Mouse (Mus musculus) right cerebral cortex, adult 2 months (tissue): ENCODE measurements around the gene Hoxc6.

ENCODE experiments used
- DNase-seq, 2 experiments: peaks; one replicate each; pipeline ENCODE4 v3.0.0; 2021 to 2022; ENCODE audit warnings: low spot score in 2 of 2

Hoxc6 gene

DNA sequence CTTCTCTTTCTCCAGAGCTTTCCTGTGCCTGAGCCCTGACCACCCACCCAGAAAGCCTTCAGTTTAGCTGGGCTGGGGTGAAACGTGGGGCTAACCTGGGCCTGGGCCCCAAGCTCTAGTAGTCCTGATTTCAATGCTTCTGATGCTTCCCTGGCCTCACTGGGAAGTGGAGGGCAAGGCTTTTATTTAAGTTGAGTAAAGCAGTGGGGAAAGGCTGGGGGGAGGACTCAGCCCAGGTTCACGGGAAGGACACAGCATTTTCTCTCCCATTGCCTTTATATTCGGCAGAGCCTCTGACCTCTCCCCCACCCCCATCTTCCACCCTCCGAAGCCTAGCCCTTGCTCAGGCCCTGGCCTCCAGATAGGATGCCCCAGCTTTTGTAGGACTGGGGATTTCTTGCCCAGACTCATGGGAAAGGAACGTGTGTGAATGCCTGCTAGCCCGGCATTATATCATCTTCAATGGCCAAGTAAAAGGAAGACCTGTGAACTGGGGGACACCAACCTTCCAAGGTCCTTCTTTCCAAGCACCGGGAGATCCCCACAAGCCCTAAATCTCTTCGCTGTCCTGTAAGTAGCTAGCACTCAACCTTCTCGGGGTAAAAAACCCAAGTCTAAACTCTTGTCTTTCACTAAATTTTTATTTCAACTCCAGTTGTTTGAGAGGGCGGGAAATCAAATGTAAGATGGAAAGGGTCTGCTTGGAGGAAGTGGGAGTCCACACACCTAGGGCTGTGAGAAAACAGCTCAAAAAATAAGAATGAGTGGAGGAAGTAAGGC, 40.8 kb downstream of the Hoxc6 start:
- DNase-seq, result no peak

DNA sequence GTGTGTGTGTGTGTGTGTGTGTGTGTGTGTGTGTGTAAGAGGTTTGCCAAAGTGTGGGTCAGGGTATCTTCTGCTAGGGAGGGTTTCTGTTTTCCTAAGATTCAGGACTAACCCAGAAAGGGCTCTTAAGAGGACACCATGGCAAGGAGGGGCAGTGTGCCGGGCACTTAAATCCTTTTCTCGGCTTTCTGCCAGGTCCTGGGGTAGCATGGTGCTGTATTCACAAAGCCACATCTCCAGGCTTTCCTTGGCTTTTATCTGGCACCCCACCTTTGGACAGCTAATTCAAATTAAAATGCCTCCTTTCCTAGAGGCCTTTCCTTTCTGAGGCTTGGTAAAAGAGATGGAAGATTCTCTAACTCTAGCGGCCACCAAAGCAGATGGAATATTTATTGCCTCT, 41.6 kb downstream of the Hoxc6 start:
- DNase-seq, result no peak

- DNase-seq, result no peak
Measured at GRCm38 (mm10) chr15:103040601-103041000, 42.5 kb downstream of the Hoxc6 start.

DNA sequence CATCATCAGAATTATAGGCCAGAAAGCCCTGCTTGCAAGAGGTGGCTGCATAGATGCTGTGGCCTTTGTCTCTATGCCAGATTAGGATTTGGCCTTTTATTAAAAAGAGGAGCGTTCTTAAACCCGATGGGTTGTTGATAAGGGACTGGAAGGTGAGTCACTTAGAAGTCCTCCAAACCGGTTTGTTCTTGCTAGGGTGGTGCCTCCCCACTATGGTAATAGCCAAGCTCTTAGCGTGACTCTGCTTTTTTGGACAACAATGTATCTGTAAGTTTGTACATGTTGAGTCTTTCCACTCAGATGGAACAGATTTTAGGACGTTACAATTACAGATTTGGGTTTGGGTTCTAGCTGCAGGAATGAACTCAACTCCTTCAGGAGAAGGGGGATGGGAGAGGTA, 43.6 kb downstream of the Hoxc6 start:
- no peak for DNase-seq

GRCm38 (mm10) chr15:103042209-103042608, 44.2 kb downstream of the Hoxc6 start:
- DNase-seq, result no peak

DNA sequence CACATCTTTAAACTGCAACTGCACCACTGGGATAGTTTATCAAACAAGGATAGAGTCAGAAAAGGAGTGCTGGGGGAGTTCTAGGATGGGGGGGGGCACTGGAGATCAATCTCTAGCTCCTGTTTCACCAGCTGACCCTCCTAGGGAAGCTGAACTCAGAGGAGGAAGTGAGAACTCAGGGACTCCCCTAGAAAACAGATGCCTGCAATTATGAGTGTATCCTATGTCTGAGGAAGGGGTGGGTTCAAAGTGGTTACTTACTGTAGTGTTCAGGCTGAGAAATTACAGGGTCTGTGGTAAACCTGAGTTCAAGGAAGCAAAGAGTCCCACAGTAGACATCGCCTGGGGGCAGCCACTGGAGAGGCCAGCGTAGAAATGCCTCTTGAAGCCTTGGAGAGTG, 53.6 kb downstream of the Hoxc6 start:
- no peak for DNase-seq

- DNase-seq, result no peak
Measured at GRCm38 (mm10) chr15:103053210-103053609, 55.2 kb downstream of the Hoxc6 start.

GRCm38 (mm10) chr15:103056396-103056795, 58.3 kb downstream of the Hoxc6 start:
- DNase-seq, result no peak

GRCm38 (mm10) chr15:103058715-103059114, 60.7 kb downstream of the Hoxc6 start:
- no peak for DNase-seq

DNA sequence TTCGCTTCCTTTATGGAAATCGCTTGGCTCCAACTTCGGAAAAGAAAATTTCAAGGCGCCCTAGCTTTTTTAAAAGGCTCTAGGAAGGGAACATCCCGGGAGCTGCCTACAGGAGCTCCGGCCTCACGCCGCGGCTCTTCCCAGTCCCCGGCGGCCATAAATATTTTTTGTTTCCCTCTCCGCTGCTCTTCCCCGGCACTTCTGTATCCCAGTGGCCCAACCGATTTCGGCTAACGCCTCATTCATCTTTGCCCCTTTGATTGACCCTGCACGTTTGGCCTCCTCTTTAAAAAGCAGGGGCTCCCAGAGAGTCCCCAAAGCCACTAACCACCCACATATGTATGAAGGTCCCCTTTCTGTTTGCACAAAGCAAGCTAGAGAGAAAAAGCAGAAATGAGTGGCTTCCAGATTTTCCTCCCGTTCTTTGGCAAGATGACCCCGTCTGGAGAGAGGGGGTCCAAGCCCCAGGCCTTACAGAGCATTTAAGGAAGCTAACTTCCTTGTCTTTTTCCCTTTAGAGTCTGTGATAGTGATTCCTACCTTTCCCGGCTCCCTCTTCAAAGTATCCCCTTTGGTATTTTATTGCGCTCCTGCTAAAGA, 61.4 kb downstream of the Hoxc6 start:
- no peak for DNase-seq

DNA sequence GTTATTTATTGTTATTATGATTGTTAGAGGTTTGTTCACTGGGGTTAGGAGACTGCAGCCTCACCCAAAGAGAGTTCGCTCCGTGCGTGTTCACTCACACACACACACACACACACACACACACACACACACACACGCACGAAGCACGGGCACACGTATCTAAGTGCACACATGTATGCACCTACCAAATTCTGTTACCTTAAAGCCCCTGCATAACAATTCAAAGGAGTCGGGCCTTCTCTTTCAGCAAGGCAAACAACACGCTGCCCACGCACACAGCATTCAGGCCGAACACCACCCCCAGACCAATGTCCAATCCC, 61.9 kb downstream of the Hoxc6 start:
- DNase-seq, result no peak

DNA sequence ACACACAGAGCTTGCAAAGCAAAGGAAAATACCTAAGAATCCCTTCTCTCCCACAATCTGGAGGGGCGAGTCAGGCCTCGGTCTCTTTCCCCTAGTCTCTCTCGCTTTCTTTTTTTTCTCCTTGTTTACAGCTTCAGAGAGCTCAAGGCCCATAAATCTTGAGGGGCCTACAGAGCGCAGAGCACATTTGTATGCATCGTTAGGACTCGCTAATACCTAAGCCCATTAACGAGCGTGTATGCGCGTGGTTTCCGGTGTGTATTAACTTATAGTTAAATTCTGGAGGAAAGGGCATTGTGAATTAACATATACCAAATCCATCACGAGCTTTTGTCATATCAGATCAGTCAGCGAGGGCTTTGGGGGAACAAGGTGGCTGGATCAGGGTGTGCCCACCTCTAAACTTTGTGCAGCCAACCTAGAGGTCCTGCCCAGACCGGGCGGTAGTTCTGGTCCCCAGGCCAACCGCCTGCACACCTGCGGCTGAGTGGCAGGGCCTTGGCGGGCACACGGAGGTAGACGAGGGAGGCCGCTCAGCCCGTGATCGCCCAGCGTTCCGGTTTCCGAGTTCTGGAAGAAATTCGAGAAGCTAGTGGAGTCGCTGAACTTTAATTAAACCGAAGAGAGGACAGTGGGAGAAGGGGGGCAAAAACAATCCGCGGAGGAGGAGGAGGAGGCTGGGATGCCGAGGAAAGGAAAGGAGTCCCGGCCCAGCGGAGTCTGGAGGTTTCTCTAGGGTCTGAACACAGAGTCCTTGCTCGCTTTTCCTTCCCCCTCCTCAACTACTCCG, 62.5 kb downstream of the Hoxc6 start:
- DNase-seq, result peak in 1 of 2 experiments; percentile 5

- no peak for DNase-seq
Measured at GRCm38 (mm10) chr15:103061131-103061825, 63.2 kb downstream of the Hoxc6 start.
